Mouse (Mus musculus) urinary bladder, postnatal 25 days (tissue): ENCODE results near the gene Opn3.

ENCODE experiments used
- DNase-seq: peaks from one replicate; pipeline ENCODE4 v3.0.0; 2022; ENCODE audit warnings: low spot score

The Opn3 gene

GRCm38 (mm10) chr1:175648615-175649014 lies 44.0 kb downstream of the Opn3 start:
- no peak for DNase-seq

GRCm38 (mm10) chr1:175646952-175647351 lies 45.6 kb downstream of the Opn3 start:
- no peak for DNase-seq

- no peak for DNase-seq
Measured at GRCm38 (mm10) chr1:175643496-175644265, 48.9 kb downstream of the Opn3 start.

- DNase-seq = no peak
Measured at GRCm38 (mm10) chr1:175640435-175641150, 52.0 kb downstream of the Opn3 start.

GRCm38 (mm10) chr1:175639072-175639471 lies 53.5 kb downstream of the Opn3 start:
- DNase-seq = no peak

GRCm38 (mm10) chr1:175637677-175638076 lies 54.9 kb downstream of the Opn3 start:
- no peak for DNase-seq

- DNase-seq = no peak
Measured at GRCm38 (mm10) chr1:175632470-175632869, 60.1 kb downstream of the Opn3 start.

GRCm38 (mm10) chr1:175631721-175632221 lies 60.8 kb downstream of the Opn3 start:
- no peak for DNase-seq

- no peak for DNase-seq
Measured at GRCm38 (mm10) chr1:175631080-175631479, 61.5 kb downstream of the Opn3 start.

- DNase-seq = no peak
Measured at GRCm38 (mm10) chr1:175630345-175630744, 62.2 kb downstream of the Opn3 start.

GRCm38 (mm10) chr1:175629248-175629647 lies 63.3 kb downstream of the Opn3 start:
- no peak for DNase-seq

GRCm38 (mm10) chr1:175625990-175626692 lies 66.4 kb downstream of the Opn3 start:
- DNase-seq = no peak

GRCm38 (mm10) chr1:175625257-175625879 lies 67.2 kb downstream of the Opn3 start, which contains the start of gene Fh1:
Gene Fh1, minus strand, starts transcription at chr1:175625635.
- peak; percentile 90 for DNase-seq

- DNase-seq = no peak
Measured at GRCm38 (mm10) chr1:175623656-175624055, 68.9 kb downstream of the Opn3 start.

GRCm38 (mm10) chr1:175619814-175620431 lies 72.7 kb downstream of the Opn3 start, which contains the start of gene Kmo:
Gene Kmo, plus strand, starts transcription at chr1:175620381.
- no peak for DNase-seq

- no peak for DNase-seq
Measured at GRCm38 (mm10) chr1:175614992-175615391, 77.6 kb downstream of the Opn3 start.
